Mouse (Mus musculus): Measurements from ENCODE around the gene Usp32. TPM values are rescaled to one million over a fixed set of nuclear protein-coding genes. Genes with fewer than 3 reads are reported as not detected.
"Not testable (repeated sequence)": the region's sequence is repeated elsewhere in the genome, so short reads cannot be mapped to it uniquely, and the experiment has no call there.

Gene Usp32
- polyA plus RNA-seq, 1 experiment from 2014 or later: 3.5 TPM

GRCm38 (mm10) chr11:85164371-85164770 is 24.4 kb upstream of the Usp32 start:
- ATAC-seq: no peak
- no peak overlapping the region for H3K4me3 ChIP-seq (ENCODE audit: low read depth, low read length)
- H3K9ac ChIP-seq (ENCODE audit: low read depth, low read length): no peak overlapping the region
- no peaks in the 10 kb centered on the region for H3K4me1 ChIP-seq (replicated peaks; ENCODE audit: control insufficient read depth, insufficient read depth, low read length)
- no peak for TF ChIP-seq CTCF (IDR thresholded peaks at IDR 0.05; ENCODE audit: low read depth)
- no peak overlapping the region for H3K4me2 ChIP-seq (replicated peaks; ENCODE audit: low read depth)
- H3K27me3 ChIP-seq (replicated peaks; ENCODE audit: control insufficient read depth, insufficient read depth, low read length): no peaks in the 10 kb centered on the region
- H3K27ac ChIP-seq (ENCODE audit: low read depth, low read length): no peak overlapping the region
- no peaks in the 10 kb centered on the region for H3K9me3 ChIP-seq (ENCODE audit: control insufficient read depth)
- no peaks in the 10 kb centered on the region for H3K36me3 ChIP-seq (ENCODE audit: control insufficient read depth, insufficient read depth)

GRCm38 (mm10) chr11:85163014-85163413 is 23.1 kb upstream of the Usp32 start:
- WGBS: 88% methylated on average over 1 of the region's 1 CpGs
- not testable (repeated sequence) for ATAC-seq; H3K4me2 ChIP-seq (replicated peaks; ENCODE audit: low read depth); H3K4me3 ChIP-seq (ENCODE audit: low read depth, low read length); H3K27me3 ChIP-seq (replicated peaks; ENCODE audit: control insufficient read depth, insufficient read depth, low read length); H3K9me3 ChIP-seq (ENCODE audit: control insufficient read depth); H3K27ac ChIP-seq (ENCODE audit: low read depth, low read length); H3K4me1 ChIP-seq (replicated peaks; ENCODE audit: control insufficient read depth, insufficient read depth, low read length); H3K36me3 ChIP-seq (ENCODE audit: control insufficient read depth, insufficient read depth); H3K9ac ChIP-seq (ENCODE audit: low read depth, low read length)

GRCm38 (mm10) chr11:85157301-85157700 is 17.3 kb upstream of the Usp32 start:
- no peak for ATAC-seq
- no peak overlapping the region for H3K27ac ChIP-seq (ENCODE audit: low read depth, low read length)
- whole genome bisulfite sequencing: 68% methylated on average over 2 of the region's 2 CpGs
- no peaks in the 10 kb centered on the region for H3K36me3 ChIP-seq (ENCODE audit: control insufficient read depth, insufficient read depth)
- H3K9ac ChIP-seq (ENCODE audit: low read depth, low read length): no peak overlapping the region
- H3K4me1 ChIP-seq (replicated peaks; ENCODE audit: control insufficient read depth, insufficient read depth, low read length): no peaks in the 10 kb centered on the region
- H3K27me3 ChIP-seq (replicated peaks; ENCODE audit: control insufficient read depth, insufficient read depth, low read length): no peaks in the 10 kb centered on the region
- no peaks in the 10 kb centered on the region for H3K9me3 ChIP-seq (ENCODE audit: control insufficient read depth)
- no peak for TF ChIP-seq CTCF (IDR thresholded peaks at IDR 0.05; ENCODE audit: low read depth)
- H3K4me3 ChIP-seq (ENCODE audit: low read depth, low read length): no peak overlapping the region
- no peak overlapping the region for H3K4me2 ChIP-seq (replicated peaks; ENCODE audit: low read depth)

GRCm38 (mm10) chr11:85152256-85152930 is 12.4 kb upstream of the Usp32 start:
- no peak overlapping the region for H3K9ac ChIP-seq (ENCODE audit: low read depth, low read length)
- no peak overlapping the region for H3K4me3 ChIP-seq (ENCODE audit: low read depth, low read length)
- no peak for ATAC-seq
- no peaks in the 10 kb centered on the region for H3K4me1 ChIP-seq (replicated peaks; ENCODE audit: control insufficient read depth, insufficient read depth, low read length)
- WGBS: 81% methylated on average over 2 of the region's 2 CpGs
- no peaks in the 10 kb centered on the region for H3K27me3 ChIP-seq (replicated peaks; ENCODE audit: control insufficient read depth, insufficient read depth, low read length)
- H3K4me2 ChIP-seq (replicated peaks; ENCODE audit: low read depth): no peak overlapping the region
- H3K27ac ChIP-seq (ENCODE audit: low read depth, low read length): no peak overlapping the region
- no peaks in the 10 kb centered on the region for H3K9me3 ChIP-seq (ENCODE audit: control insufficient read depth)
- TF ChIP-seq CTCF (IDR thresholded peaks at IDR 0.05; ENCODE audit: low read depth): no peak
- no peaks in the 10 kb centered on the region for H3K36me3 ChIP-seq (ENCODE audit: control insufficient read depth, insufficient read depth)

DNA sequence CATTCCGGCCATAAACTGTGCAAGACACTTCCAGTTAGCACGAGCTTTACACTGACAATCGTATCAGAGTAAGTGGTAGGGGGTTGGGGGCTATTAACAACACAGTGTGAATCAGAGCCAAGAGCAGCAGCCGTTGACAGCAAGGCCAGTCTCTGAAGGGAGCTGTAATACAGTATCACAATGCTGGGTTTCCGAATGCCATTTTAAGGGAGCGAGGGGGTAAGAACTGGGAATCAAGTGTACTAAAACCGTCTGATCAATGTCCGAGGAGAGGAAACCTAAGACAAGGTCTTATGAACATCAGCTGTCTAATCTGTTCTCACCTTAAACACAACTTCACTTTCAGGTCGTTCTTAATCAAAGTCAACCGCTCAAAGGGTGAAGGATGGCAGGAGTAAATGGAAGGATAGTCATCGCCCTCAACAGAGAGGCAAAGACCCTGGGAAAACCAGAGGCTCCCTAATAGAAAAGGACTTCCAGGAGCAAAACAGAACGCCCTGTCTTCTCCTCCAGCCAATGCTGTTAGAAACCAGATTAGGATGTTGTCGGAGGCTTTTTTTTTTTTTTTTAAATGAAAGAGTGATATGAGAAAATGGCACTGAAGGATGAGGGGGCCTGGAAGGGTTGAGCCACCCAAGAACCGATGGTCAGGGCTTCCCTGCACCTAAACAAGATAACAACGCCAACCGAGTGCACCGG is 1.0 kb downstream of the Usp32 start:
- Histone ChIP-seq H3K27ac (ENCODE audit: low read depth, low read length) (peak overlapping the region; percentile 77), H3K9ac (ENCODE audit: low read depth, low read length) (peak overlapping the region; percentile 78), H3K36me3 (ENCODE audit: control insufficient read depth, insufficient read depth) (no peaks in the 10 kb centered on the region), H3K4me2 (replicated peaks; ENCODE audit: low read depth) (peak overlapping the region; percentile 65), H3K4me3 (ENCODE audit: low read depth, low read length) (peak overlapping the region; percentile 90), H3K9me3 (ENCODE audit: control insufficient read depth) (no peaks in the 10 kb centered on the region), H3K27me3 (replicated peaks; ENCODE audit: control insufficient read depth, insufficient read depth, low read length) (no peaks in the 10 kb centered on the region), H3K4me1 (replicated peaks; ENCODE audit: control insufficient read depth, insufficient read depth, low read length) (no peaks in the 10 kb centered on the region)
- WGBS: 2% methylated on average over 17 of the region's 17 CpGs
- no peak for ATAC-seq
- TF ChIP-seq CTCF (IDR thresholded peaks at IDR 0.05; ENCODE audit: low read depth): no peak

DNA sequence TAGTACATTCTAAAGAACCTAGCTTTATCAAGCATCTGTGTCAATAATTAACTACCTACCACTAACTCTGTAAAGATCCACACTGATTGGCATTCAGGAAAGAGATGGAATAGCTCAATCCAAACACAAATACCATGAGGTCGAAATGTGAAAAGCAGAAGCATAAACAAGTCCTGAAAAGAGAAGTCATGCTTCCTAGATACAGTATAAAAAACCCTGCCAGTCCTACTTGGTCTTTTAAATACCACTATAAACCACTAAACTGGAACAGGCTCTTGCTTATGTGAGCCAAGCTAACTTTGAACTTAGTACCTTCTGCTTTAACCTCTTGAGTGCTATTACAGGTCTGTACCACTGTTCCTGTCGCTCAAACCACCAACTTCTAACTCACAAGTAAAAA is 8.4 kb downstream of the Usp32 start:
- 0 out of 2 replicates have a peak, but pooled peaks cover 3% of the 10 kb centered on the region for H3K4me1 ChIP-seq (replicated peaks; ENCODE audit: control insufficient read depth, insufficient read depth, low read length)
- no peak for TF ChIP-seq CTCF (IDR thresholded peaks at IDR 0.05; ENCODE audit: low read depth)
- no peak overlapping the region for H3K9ac ChIP-seq (ENCODE audit: low read depth, low read length)
- H3K27ac ChIP-seq (ENCODE audit: low read depth, low read length): no peak overlapping the region
- 27% methylated on average over 2 of the region's 2 CpGs for WGBS
- H3K4me2 ChIP-seq (replicated peaks; ENCODE audit: low read depth): no peak overlapping the region
- H3K4me3 ChIP-seq (ENCODE audit: low read depth, low read length): no peak overlapping the region
- H3K27me3 ChIP-seq (replicated peaks; ENCODE audit: control insufficient read depth, insufficient read depth, low read length): no peaks in the 10 kb centered on the region
- H3K9me3 ChIP-seq (ENCODE audit: control insufficient read depth): no peaks in the 10 kb centered on the region
- ATAC-seq: no peak
- H3K36me3 ChIP-seq (ENCODE audit: control insufficient read depth, insufficient read depth): no peaks in the 10 kb centered on the region

All from intestine, postnatal 0 days (tissue).